Mouse (Mus musculus) liver, adult 2 months (tissue): ENCODE measurements around the gene Lin7c. TPM values are rescaled to one million over a fixed set of nuclear protein-coding genes. Genes with fewer than 3 reads are reported as not detected.
A peak's percentile ranks its signal among the peaks of the same experiment; 100 is the strongest.

Experiments used
- DNase-seq: peaks from one replicate; pipeline ENCODE4 v3.0.0-alpha.2; 2011; ENCODE audit warnings: low read depth, low spot score; ENCODE audit errors: extremely low read depth
- H3K27ac ChIP-seq: fragments of 200-500 bp; replicated peaks from 2 replicates; pipeline ENCODE4 v1.5.1; 2012; ENCODE audit warnings: low read depth, mild to moderate bottlenecking, control low read depth, inconsistent platforms, low read length; ENCODE audit not compliant: insufficient read depth
- H3K27me3 ChIP-seq: fragments of 200-500 bp; 2 replicates; pipeline ENCODE4 v1.6.1; 2012; ENCODE audit warnings: mild to moderate bottlenecking, moderate library complexity, low read length, inconsistent platforms; ENCODE audit not compliant: control insufficient read depth, insufficient read depth
- H3K36me3 ChIP-seq: fragments of 200-500 bp; 2 replicates; pipeline ENCODE4 v1.6.1; 2012; ENCODE audit warnings: low read length, inconsistent platforms; ENCODE audit not compliant: control insufficient read depth, insufficient read depth
- H3K4me1 ChIP-seq: fragments of 200-500 bp; 2 replicates; pipeline ENCODE4 v1.6.1; 2011; ENCODE audit warnings: low read length; ENCODE audit not compliant: control insufficient read depth, insufficient read depth
- H3K4me3 ChIP-seq: fragments of 200-500 bp; 2 replicates; pipeline ENCODE4 v1.5.1; 2011; ENCODE audit warnings: low read depth, mild to moderate bottlenecking, control low read depth, low read length, moderate library complexity; ENCODE audit not compliant: insufficient read depth
- H3K79me2 ChIP-seq: fragments of 200-500 bp; 2 replicates; pipeline ENCODE4 v1.6.1; 2012; ENCODE audit warnings: inconsistent platforms, mild to moderate bottlenecking, low read length, moderate library complexity; ENCODE audit not compliant: control insufficient read depth, insufficient read depth
- H3K9ac ChIP-seq: fragments of 200-500 bp; 2 replicates; pipeline ENCODE4 v1.6.1; 2012; ENCODE audit warnings: low read depth, mild to moderate bottlenecking, control low read depth, inconsistent platforms, low read length
- CTCF ChIP-seq: fragments of 200-500 bp; IDR thresholded peaks from 2 replicates; pipeline ENCODE4 v1.5.1; 2011; ENCODE audit warnings: low read depth, low read length, control low read depth
- POLR2A ChIP-seq: fragments of 200-500 bp; IDR thresholded peaks from 2 replicates; pipeline ENCODE4 v1.6.1; 2011; ENCODE audit warnings: low read length, control low read depth; ENCODE audit not compliant: insufficient read depth; ENCODE audit errors: extremely low read depth
- WGBS: fragments of 180-500 bp; shearing (Covaris S2); methylation state at CpG from one replicate; pipeline ENCODE4 v1.1.7; 2018; 5-methylcytosine and 5-hydroxymethylcytosine counted together
- polyA plus RNA-seq: library from polyadenylated mRNA; depleted of rRNA; stranded (reverse); fragments of >200 nt; gene quantifications from 2 replicates; pipeline ENCODE4 v1.2.3, GENCODE M21; 2012
- total RNA-seq: library from RNA; depleted of rRNA; stranded (reverse); fragments of >200 nt; gene quantifications from 2 replicates; pipeline ENCODE4 v1.2.3, GENCODE M21; 2014

The Lin7c gene
- total and polyA plus RNA-seq, 2 experiments, result 5.4 to 35.8 TPM

DNA sequence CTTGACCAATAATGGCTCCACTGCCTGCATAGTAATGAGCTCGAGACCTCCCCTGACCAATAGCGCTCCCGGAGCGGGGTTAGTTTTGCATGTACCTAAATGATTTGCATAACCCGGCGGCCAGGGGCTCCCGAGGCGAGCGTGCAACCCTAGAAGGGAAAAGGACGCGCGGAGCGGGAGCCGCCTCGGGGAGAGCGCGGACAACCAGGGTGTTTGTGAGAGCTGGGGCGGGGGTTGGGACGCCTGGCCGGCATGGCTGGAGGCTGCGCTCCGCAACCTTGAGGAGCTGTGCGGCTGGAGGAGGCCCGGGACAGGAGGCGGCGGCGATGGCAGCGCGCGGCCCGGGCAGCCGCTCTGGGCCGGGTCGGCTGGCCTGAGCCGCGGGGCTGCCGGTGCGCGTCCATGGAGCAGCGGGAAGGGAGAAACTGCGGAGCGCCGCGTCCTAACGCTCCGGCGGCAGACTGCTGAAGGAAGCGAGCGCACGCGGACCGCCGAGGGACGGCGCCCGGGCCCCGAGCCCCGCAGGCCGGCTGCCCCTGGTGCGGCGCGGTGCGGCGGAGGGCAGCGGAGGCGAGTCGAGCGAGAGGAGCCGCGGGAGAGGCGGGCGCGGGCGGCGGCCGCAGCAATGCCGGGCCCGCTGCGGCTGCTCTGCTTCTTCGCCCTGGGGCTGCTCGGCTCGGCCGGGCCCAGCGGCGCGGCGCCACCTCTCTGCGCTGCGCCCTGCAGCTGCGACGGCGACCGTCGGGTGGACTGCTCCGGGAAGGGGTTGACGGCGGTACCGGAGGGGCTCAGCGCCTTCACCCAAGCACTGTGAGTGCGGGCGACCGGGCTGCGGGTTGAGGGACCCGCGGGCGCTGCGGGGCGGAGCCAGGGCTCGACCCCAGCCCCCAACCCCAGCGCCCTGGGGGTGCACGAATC is 27.1 kb downstream of the Lin7c start, which contains the start of gene Lgr4:
Gene Lgr4 (plus strand): TSS at position 152 of the 918 bp plus-strand sequence.
- DNase-seq, result peak; percentile 99
- 1% methylated on average over 90 of the region's 111 CpGs for WGBS
- Histone ChIP-seq H3K27ac (peak within 1 kb of the TSS; percentile 81), H3K36me3 (no peaks in the 10 kb centered on the region), H3K27me3 (no peaks in the 10 kb centered on the region), H3K79me2 (peaks cover 29% of the 10 kb centered on the region), H3K9ac (peak within 1 kb of the TSS; percentile 98), H3K4me1 (peaks cover 19% of the 10 kb centered on the region), H3K4me3 (peak within 1 kb of the TSS; percentile 94)
- TF ChIP-seq CTCF (no peak), POLR2A (peak; percentile 97)

DNA sequence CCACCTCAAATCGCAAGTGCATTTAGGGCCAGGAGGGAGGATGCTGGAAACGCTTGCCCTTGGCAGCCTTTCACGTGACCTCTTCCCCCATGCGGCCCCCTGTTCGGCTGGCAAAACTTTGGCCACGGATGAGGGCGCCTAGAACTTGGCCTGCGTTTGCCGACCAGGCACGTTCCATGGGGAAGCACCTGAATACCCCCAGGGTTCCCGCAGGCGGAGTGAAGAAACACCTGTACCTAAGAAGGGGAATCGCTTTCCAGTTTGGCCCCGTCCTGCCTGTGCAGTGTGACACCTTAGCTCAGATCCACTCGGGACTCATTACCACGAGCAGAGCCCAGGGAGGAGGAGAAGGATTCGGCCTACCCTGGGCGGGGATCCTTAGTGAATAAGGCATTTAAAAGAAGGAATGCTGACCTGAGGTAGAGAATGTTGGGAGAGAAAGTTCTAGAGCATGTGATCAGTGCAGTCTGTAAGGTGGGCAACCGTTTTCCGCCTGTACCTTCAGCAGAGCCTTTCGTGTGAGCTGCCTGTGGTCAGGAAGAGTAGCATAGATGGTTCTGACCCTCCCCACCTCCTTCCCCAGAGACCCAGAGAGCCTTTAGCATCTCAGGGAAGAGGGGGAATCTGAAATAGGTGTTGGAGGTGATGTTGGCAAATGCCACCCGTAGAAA is 28.1 kb downstream of the Lin7c start:
- Histone ChIP-seq H3K4me1 (peaks cover 19% of the 10 kb centered on the region), H3K9ac (peak overlapping the region; percentile 98), H3K4me3 (peak overlapping the region; percentile 94), H3K79me2 (peaks cover 29% of the 10 kb centered on the region), H3K27ac (peak overlapping the region; percentile 81), H3K36me3 (no peaks in the 10 kb centered on the region), H3K27me3 (no peaks in the 10 kb centered on the region)
- TF ChIP-seq CTCF (no peak), POLR2A (no peak)
- 9% methylated on average over 22 of the region's 22 CpGs for WGBS
- DNase-seq, result peak; percentile 48

DNA sequence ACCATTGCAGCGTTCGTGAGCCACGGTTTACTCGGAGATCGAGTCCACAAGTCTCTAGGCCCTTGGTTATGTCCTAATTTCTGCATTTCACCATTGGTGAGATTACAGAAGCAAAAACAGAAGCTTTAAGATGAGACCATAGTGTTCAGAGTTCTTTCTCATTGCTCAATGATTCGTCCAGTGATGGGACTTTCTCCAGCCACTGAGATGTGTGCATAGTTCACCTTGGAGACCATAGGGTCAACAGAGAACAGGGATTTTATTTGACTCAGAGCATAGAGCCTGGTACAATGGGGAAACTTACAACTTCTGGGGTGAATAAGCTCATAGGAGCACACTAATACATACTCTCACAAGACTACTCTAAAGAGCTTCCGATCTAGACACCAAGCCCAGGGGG is 29.8 kb downstream of the Lin7c start:
- H3K27me3 ChIP-seq, result no peaks in the 10 kb centered on the region
- WGBS, result 55% methylated on average over 7 of the region's 7 CpGs
- no peaks in the 10 kb centered on the region; the same call in 1 of the 2 replicates for H3K36me3 ChIP-seq
- H3K79me2 ChIP-seq, result peaks cover 30% of the 10 kb centered on the region
- peaks cover 18% of the 10 kb centered on the region for H3K4me1 ChIP-seq
- peak overlapping the region; percentile 38; the same call in 1 of the 2 replicates for H3K4me3 ChIP-seq
- no peak overlapping the region; the same call in 1 of the 2 replicates for H3K9ac ChIP-seq
- TF ChIP-seq POLR2A (no peak), CTCF (no peak)
- DNase-seq, result peak; percentile 67
- H3K27ac ChIP-seq, result peak overlapping the region; percentile 46; the same call in 1 of the 2 replicates

DNA sequence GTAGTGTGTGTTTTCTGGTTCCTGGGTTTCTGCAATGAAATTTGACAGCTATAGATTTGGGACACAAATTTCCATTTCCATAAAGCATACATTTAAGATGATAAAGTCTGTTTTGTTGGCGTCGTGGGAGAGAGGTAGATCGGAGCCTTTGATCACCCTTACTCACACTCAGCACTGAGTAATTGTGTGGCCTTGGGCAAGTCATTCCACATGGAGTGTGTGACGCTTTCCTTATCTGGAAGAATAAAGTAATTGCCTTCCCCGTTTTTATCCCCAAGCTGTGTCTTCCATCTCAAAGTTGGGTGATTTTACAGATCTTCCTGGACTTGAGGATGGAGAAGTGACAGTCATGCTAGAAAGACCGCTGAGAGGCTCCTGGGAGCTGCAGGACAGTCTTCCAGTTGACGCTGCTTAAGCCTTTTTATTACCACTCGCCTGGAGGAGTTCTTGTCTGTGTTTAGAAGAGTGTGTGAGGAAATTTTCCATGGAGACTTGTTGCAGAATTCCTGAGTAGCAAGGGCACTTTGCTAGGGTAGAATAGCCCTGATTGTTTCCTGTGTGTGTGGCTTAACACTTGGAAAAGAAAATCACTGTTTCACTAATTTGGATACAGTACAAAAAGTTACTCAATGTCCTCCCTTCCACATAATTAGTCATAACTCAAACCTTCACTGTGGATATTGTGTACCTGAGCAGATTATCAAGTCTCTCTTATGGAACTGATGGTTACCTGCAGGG is 30.8 kb downstream of the Lin7c start:
- Histone ChIP-seq H3K4me3 (no peak overlapping the region), H3K4me1 (peaks cover 26% of the 10 kb centered on the region), H3K79me2 (peaks cover 36% of the 10 kb centered on the region), H3K9ac (no peak overlapping the region), H3K27ac (no peak overlapping the region), H3K27me3 (no peaks in the 10 kb centered on the region), H3K36me3 (no peaks in the 10 kb centered on the region; the same call in 1 of the 2 replicates)
- no peak for TF ChIP-seq POLR2A
- no peak for TF ChIP-seq CTCF
- DNase-seq, result peak; percentile 51
- 81% methylated on average over 8 of the region's 8 CpGs for WGBS

DNA sequence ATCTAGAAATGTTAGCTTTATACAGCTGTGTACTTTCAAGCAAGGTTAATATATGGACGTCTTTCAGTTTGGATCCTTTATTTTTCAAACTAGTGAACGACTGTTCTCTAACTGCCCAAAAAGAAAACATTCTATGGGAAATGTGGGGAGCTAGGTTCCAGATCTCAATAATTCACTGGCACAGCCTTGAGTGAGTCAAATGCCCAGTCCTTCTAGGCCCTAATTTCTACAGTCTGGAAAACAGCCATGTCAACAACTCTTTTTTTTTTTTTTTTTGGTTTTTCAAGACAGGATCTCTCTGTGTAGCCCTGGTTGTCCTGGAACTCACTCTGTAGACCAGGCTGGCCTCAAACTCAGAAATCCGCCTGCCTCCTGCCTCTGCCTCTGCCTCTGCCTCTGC is 31.7 kb downstream of the Lin7c start:
- H3K27me3 ChIP-seq, result no peaks in the 10 kb centered on the region
- DNase-seq, result peak; percentile 59
- WGBS, result 45% methylated on average over 3 of the region's 3 CpGs
- TF ChIP-seq CTCF (no peak), POLR2A (no peak)
- peaks cover 29% of the 10 kb centered on the region for H3K4me1 ChIP-seq
- H3K9ac ChIP-seq, result 0 out of 2 replicates have a peak overlapping the region, but pooled peaks have one; percentile 19
- no peaks in the 10 kb centered on the region; the same call in 1 of the 2 replicates for H3K36me3 ChIP-seq
- no peak overlapping the region for H3K4me3 ChIP-seq
- peaks cover 36% of the 10 kb centered on the region for H3K79me2 ChIP-seq
- 0 out of 2 replicates have a peak overlapping the region, but pooled peaks have one; percentile 10 for H3K27ac ChIP-seq
